Mouse (Mus musculus): Measurements from ENCODE around the gene Spata3. TPM values are rescaled to one million over a fixed set of nuclear protein-coding genes. Genes with fewer than 3 reads are reported as not detected.
"Not testable (repeated sequence)": the region's sequence is repeated elsewhere in the genome, so short reads cannot be mapped to it uniquely, and the experiment has no call there.

Spata3 gene
- polyA plus RNA-seq, 1 experiment from 2014 or later: not detected

DNA sequence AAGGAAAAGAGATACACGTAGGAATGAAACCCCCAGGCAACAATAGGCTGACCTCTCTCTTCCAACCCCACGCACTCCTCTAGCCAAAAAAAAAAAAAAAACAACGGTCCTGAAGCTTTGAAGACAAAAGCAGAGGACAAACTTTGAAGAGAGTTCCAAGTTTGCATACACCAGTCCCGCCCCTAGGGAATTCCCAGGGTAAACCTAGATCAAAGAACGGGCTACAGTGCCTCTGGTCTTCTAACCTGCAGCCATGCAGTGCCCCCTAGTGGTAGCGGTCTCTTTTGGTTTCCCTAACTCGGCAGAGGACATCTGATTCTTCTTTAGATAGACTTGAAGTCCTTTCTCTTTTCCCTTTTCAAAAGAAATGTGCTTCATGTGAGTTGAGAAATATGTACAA, 8.8 kb upstream of the Spata3 start:
- Histone ChIP-seq H3K9me3 (replicated peaks; ENCODE audit: control insufficient read depth, low read length) (no peaks in the 10 kb centered on the region), H3K4me1 (ENCODE audit: control insufficient read depth, insufficient read depth, low read length) (no peaks in the 10 kb centered on the region; the same call in 1 of the 2 replicates), H3K4me3 (ENCODE audit: low read length) (peak overlapping the region; percentile 8; the same call in 1 of the 2 replicates), H3K9ac (ENCODE audit: low read length) (no peak overlapping the region), H3K4me2 (ENCODE audit: low read depth, low read length) (peak overlapping the region; percentile 38; the same call in 1 of the 2 replicates), H3K27me3 (ENCODE audit: control insufficient read depth, insufficient read depth, low read length) (no peaks in the 10 kb centered on the region), H3K27ac (ENCODE audit: low read length) (no peak overlapping the region), H3K36me3 (ENCODE audit: control insufficient read depth, insufficient read depth) (no peaks in the 10 kb centered on the region)
- WGBS: 4% methylated on average over 7 of the region's 7 CpGs
- peak; percentile 75; the same call in 1 of the 2 replicates for ATAC-seq (replicated peaks; ENCODE audit: extremely low read depth, insufficient read depth, low FRiP score)

DNA sequence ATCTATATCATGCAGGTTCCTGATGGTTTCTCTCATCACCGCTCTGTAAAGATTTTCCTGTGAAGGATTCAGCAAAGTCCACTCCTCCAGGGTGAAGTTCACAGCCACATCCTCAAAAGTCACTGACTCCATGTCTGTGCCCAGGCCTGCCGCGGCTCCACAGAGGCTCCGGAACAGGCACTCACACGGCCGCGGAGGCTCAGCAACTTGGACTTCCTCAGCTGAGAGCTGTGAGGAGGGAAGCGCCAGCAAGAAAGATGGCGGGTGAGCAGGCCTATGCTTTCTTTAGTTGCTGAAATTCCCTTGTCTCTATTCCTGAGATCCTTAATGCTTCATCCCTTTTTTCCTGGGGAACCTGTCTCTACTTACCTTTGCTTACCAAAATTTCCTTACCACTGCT, 858 bp upstream of the Spata3 start:
- H3K36me3 ChIP-seq (ENCODE audit: control insufficient read depth, insufficient read depth); H3K4me2 ChIP-seq (ENCODE audit: low read depth, low read length); ATAC-seq (replicated peaks; ENCODE audit: extremely low read depth, insufficient read depth, low FRiP score); H3K4me1 ChIP-seq (ENCODE audit: control insufficient read depth, insufficient read depth, low read length); H3K9ac ChIP-seq (ENCODE audit: low read length); H3K27ac ChIP-seq (ENCODE audit: low read length); H3K4me3 ChIP-seq (ENCODE audit: low read length); H3K9me3 ChIP-seq (replicated peaks; ENCODE audit: control insufficient read depth, low read length): not testable (repeated sequence)
- 94% methylated on average over 9 of the region's 9 CpGs for WGBS
- peaks cover 28% of the 10 kb centered on the region for H3K27me3 ChIP-seq (ENCODE audit: control insufficient read depth, insufficient read depth, low read length)

DNA sequence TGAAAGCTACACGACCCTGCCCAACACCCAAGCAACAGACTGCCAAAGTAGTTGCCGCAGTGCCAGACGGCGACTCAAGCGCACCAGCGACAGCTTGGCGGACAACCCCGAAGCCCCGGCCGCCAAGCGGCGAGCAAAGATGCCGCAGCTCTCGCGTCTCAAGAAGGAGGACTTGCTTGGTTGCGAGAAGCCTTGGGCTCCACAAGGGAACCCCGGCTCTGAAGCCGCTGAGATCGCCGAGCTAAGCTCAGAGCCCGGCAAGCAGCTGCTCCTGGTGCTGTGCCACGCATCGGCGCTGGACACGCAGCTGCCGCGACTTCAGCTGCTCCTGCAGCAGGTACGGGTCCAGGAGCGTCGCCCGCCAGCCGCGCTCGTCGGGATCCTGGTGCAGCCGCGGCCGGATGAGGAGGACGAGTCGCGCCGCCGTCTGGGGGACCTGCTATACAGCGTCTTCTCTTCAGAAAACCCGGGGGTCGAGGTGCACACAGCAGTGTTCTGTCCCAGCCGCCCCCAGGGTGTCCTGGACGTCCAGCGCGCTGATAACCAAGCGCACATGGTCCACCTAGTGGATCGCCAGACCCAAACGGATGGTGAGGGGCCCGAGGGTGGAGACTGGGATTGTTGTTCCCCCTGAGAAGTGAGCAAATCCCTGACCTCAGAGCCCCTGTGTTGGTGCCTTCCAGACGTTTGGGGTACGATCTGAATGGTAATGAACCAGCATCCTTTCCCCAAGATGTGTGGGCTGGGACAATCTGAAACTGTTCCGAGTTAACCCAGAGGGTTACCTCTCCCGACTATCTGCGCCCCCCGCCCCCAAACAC, 1.8 kb downstream of the Spata3 start:
- peaks cover 3% of the 10 kb centered on the region; the same call in 1 of the 2 replicates for H3K4me1 ChIP-seq (ENCODE audit: control insufficient read depth, insufficient read depth, low read length)
- peak overlapping the region; percentile 99 for H3K4me2 ChIP-seq (ENCODE audit: low read depth, low read length)
- H3K27me3 ChIP-seq (ENCODE audit: control insufficient read depth, insufficient read depth, low read length): peaks cover 31% of the 10 kb centered on the region
- no peak for ATAC-seq (replicated peaks; ENCODE audit: extremely low read depth, insufficient read depth, low FRiP score)
- WGBS: 3% methylated on average over 60 of the region's 60 CpGs
- H3K36me3 ChIP-seq (ENCODE audit: control insufficient read depth, insufficient read depth): no peaks in the 10 kb centered on the region
- H3K9ac ChIP-seq (ENCODE audit: low read length): peak overlapping the region; percentile 66
- H3K4me3 ChIP-seq (ENCODE audit: low read length): peak overlapping the region; percentile 65
- no peaks in the 10 kb centered on the region for H3K9me3 ChIP-seq (replicated peaks; ENCODE audit: control insufficient read depth, low read length)
- H3K27ac ChIP-seq (ENCODE audit: low read length): no peak overlapping the region

DNA sequence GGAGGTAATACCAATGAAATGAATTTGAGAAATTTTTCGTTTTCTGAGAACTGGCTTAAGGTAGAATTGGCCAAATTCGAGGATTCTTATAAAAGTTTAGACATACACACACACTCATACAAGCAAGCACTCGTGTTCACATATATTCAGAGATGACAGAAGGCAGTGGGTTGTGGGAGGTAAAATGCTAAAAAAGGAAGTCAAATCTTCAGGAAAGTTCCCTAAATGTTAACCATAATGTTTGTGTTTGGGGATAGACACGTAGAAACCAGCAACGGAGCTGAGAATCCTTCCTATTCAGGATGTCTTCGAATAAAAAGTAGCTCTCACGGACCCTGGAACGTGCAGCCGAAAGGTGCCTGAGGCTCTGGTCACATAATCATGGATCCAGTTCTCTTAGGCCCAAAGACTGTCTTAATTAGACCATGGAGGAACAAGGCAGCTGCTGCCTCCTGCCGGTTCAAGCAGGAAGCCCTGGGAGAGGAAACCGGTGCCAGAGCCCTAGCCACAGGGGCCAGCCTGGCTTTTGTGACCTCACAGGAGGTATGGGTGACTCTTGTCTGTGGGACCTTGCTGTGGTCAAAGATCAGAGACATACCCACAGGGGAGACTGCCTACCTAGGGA, 4.9 kb downstream of the Spata3 start:
- H3K9ac ChIP-seq (ENCODE audit: low read length): no peak overlapping the region
- H3K4me1 ChIP-seq (ENCODE audit: control insufficient read depth, insufficient read depth, low read length): peaks cover 3% of the 10 kb centered on the region; the same call in 1 of the 2 replicates
- no peaks in the 10 kb centered on the region for H3K9me3 ChIP-seq (replicated peaks; ENCODE audit: control insufficient read depth, low read length)
- WGBS: 70% methylated on average over 11 of the region's 11 CpGs
- H3K27me3 ChIP-seq (ENCODE audit: control insufficient read depth, insufficient read depth, low read length): peaks cover 31% of the 10 kb centered on the region
- H3K4me3 ChIP-seq (ENCODE audit: low read length): no peak overlapping the region
- no peaks in the 10 kb centered on the region for H3K36me3 ChIP-seq (ENCODE audit: control insufficient read depth, insufficient read depth)
- no peak overlapping the region for H3K4me2 ChIP-seq (ENCODE audit: low read depth, low read length)
- no peak overlapping the region for H3K27ac ChIP-seq (ENCODE audit: low read length)
- no peak for ATAC-seq (replicated peaks; ENCODE audit: extremely low read depth, insufficient read depth, low FRiP score)

DNA sequence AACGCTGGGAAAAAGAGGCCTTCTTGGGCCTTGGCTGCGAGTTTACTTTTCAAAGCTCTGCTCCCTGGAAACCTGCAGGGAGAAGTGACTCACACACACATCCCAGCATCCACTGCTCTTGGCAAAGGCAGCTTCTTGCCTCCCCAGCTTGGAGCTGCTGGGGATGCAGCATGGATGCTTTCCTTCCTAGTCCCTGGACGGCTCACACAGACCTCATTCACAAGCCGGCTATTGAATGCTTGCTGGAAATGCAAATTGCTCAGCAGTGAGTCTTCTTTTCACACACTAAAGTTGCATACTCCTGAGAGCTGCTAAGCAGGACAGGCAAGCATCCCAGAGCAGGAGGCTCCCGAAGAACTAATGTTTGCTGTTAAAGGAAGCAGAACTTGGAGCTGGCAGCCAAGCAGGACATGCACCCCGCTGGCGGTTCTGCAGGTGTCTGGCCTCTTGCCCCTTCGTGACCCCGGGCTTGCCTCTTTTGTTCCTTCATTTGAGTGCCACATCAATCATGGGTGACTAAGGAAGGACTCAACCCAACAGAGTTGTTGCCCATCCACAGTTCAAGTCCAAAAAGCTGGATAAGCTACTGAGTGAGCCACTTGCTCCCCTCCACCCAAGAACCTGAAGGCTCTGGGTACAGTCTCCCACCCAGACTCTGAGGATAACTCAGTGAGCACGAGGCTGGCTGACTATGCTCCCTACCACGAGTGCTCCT, 15.8 kb downstream of the Spata3 start:
- no peak overlapping the region for H3K27ac ChIP-seq (ENCODE audit: low read length)
- H3K9me3 ChIP-seq (replicated peaks; ENCODE audit: control insufficient read depth, low read length): no peaks in the 10 kb centered on the region
- no peaks in the 10 kb centered on the region for H3K4me1 ChIP-seq (ENCODE audit: control insufficient read depth, insufficient read depth, low read length)
- no peak overlapping the region for H3K4me2 ChIP-seq (ENCODE audit: low read depth, low read length)
- H3K36me3 ChIP-seq (ENCODE audit: control insufficient read depth, insufficient read depth): no peaks in the 10 kb centered on the region
- H3K9ac ChIP-seq (ENCODE audit: low read length): no peak overlapping the region
- ATAC-seq (replicated peaks; ENCODE audit: extremely low read depth, insufficient read depth, low FRiP score): no peak
- WGBS: 31% methylated on average over 11 of the region's 11 CpGs
- no peak overlapping the region for H3K4me3 ChIP-seq (ENCODE audit: low read length)
- no peaks in the 10 kb centered on the region for H3K27me3 ChIP-seq (ENCODE audit: control insufficient read depth, insufficient read depth, low read length)

DNA sequence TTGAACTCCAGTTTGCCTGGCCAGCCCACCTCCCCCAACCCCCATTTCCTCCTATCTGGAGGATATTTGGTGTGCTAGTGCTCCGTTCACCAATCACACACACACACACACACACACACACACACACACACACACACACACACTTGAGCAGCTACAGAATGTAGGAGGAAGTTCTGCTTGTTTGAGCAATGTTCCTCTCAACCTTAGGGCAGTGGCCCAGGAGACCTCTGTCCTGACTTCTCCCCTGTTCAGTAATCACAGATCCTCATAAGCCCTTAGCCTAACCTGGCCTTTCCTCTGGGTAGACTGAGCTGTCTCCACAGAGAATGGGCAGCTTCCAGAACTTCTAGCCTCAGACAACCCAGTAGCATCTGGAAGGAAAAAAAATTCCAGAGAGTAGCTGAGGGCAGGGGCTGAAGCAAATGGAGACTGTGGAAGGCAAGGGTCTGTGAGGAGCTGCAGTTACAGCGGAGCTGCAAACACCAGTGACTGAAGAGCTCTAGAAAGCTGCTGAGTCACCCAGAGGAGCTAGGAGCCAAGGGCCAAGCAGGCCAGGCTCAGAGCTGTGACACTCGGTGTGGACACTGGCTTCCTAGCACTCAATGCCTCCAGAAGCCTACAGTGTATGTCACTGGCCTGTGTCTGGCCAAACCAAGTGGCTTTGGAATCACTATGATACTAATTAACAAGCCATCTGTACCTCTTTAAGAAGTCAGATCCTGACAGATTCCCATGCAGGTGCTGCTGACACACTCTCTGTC, 21.8 kb downstream of the Spata3 start:
- H3K9me3 ChIP-seq (replicated peaks; ENCODE audit: control insufficient read depth, low read length): peaks cover 5% of the 10 kb centered on the region
- ATAC-seq (replicated peaks; ENCODE audit: extremely low read depth, insufficient read depth, low FRiP score): no peak
- no peaks in the 10 kb centered on the region for H3K4me1 ChIP-seq (ENCODE audit: control insufficient read depth, insufficient read depth, low read length)
- H3K36me3 ChIP-seq (ENCODE audit: control insufficient read depth, insufficient read depth): no peaks in the 10 kb centered on the region
- no peak overlapping the region for H3K9ac ChIP-seq (ENCODE audit: low read length)
- H3K27ac ChIP-seq (ENCODE audit: low read length): no peak overlapping the region
- no peak overlapping the region for H3K4me3 ChIP-seq (ENCODE audit: low read length)
- WGBS: 45% methylated on average over 3 of the region's 3 CpGs
- H3K4me2 ChIP-seq (ENCODE audit: low read depth, low read length): no peak overlapping the region
- H3K27me3 ChIP-seq (ENCODE audit: control insufficient read depth, insufficient read depth, low read length): peaks cover 2% of the 10 kb centered on the region; the same call in 1 of the 2 replicates

- Histone ChIP-seq H3K4me1 (ENCODE audit: control insufficient read depth, insufficient read depth, low read length) (no peaks in the 10 kb centered on the region), H3K36me3 (ENCODE audit: control insufficient read depth, insufficient read depth) (no peaks in the 10 kb centered on the region), H3K4me3 (ENCODE audit: low read length) (no peak overlapping the region), H3K27me3 (ENCODE audit: control insufficient read depth, insufficient read depth, low read length) (peaks cover 12% of the 10 kb centered on the region), H3K27ac (ENCODE audit: low read length) (no peak overlapping the region), H3K4me2 (ENCODE audit: low read depth, low read length) (no peak overlapping the region), H3K9ac (ENCODE audit: low read length) (no peak overlapping the region), H3K9me3 (replicated peaks; ENCODE audit: control insufficient read depth, low read length) (peaks cover 5% of the 10 kb centered on the region)
- WGBS: 66% methylated on average over 4 of the region's 4 CpGs
- ATAC-seq (replicated peaks; ENCODE audit: extremely low read depth, insufficient read depth, low FRiP score): no peak
Measured at GRCm38 (mm10) chr1:86040131-86040530, 23.5 kb downstream of the Spata3 start.

GRCm38 (mm10) chr1:86040817-86041216, 24.2 kb downstream of the Spata3 start:
- ATAC-seq (replicated peaks; ENCODE audit: extremely low read depth, insufficient read depth, low FRiP score): no peak
- H3K4me1 ChIP-seq (ENCODE audit: control insufficient read depth, insufficient read depth, low read length): no peaks in the 10 kb centered on the region
- no peak overlapping the region for H3K4me3 ChIP-seq (ENCODE audit: low read length)
- WGBS: 79% methylated on average over 3 of the region's 3 CpGs
- peaks cover 5% of the 10 kb centered on the region for H3K9me3 ChIP-seq (replicated peaks; ENCODE audit: control insufficient read depth, low read length)
- no peaks in the 10 kb centered on the region for H3K36me3 ChIP-seq (ENCODE audit: control insufficient read depth, insufficient read depth)
- peaks cover 18% of the 10 kb centered on the region for H3K27me3 ChIP-seq (ENCODE audit: control insufficient read depth, insufficient read depth, low read length)
- no peak overlapping the region for H3K9ac ChIP-seq (ENCODE audit: low read length)
- no peak overlapping the region for H3K4me2 ChIP-seq (ENCODE audit: low read depth, low read length)
- no peak overlapping the region for H3K27ac ChIP-seq (ENCODE audit: low read length)
